Mouse (Mus musculus) heart, embryonic 10.5 days (tissue): ENCODE results near the gene Gcnt1. TPM values are rescaled to one million over a fixed set of nuclear protein-coding genes. Genes with fewer than 3 reads are reported as not detected.

Experiments used
- DNase-seq: peaks from one replicate; pipeline ENCODE4 v3.0.0-alpha.2; 2017; ENCODE audit warnings: low spot score
- H3K27ac ChIP-seq: fragments of 300-500 bp; sonication (generic); 2 replicates; pipeline ENCODE4 v1.5.1; 2016; ENCODE audit warnings: mild to moderate bottlenecking
- H3K27me3 ChIP-seq: fragments of 300-500 bp; sonication (generic); 2 replicates; pipeline ENCODE4 v1.6.1; 2016; ENCODE audit warnings: mild to moderate bottlenecking; ENCODE audit not compliant: poor library complexity, insufficient read depth, severe bottlenecking
- H3K36me3 ChIP-seq: fragments of 300-500 bp; sonication (generic); 2 replicates; pipeline ENCODE4 v1.6.1; 2016; ENCODE audit warnings: mild to moderate bottlenecking, moderate library complexity
- H3K4me1 ChIP-seq: fragments of 300-500 bp; sonication (generic); 2 replicates; pipeline ENCODE4 v1.6.1; 2016; ENCODE audit warnings: mild to moderate bottlenecking
- H3K4me3 ChIP-seq: fragments of 300-500 bp; sonication (generic); 2 replicates; pipeline ENCODE4 v1.5.1; 2016; ENCODE audit warnings: mild to moderate bottlenecking, moderate library complexity
- H3K9me3 ChIP-seq: fragments of 300-500 bp; sonication (generic); 2 replicates; pipeline ENCODE4 v1.6.1; 2016; ENCODE audit warnings: mild to moderate bottlenecking, moderate library complexity
- WGBS: fragments of 180-500 bp; shearing (Covaris S2); methylation state at CpG from one replicate; pipeline ENCODE4 v1.1.7; 2016; 5-methylcytosine and 5-hydroxymethylcytosine counted together
- polyA plus RNA-seq: library from polyadenylated mRNA; unstranded; fragments of >200 nt; fragmentation: Nextera tagmentation; extraction: Ambion mirVana; gene quantifications from 2 replicates; pipeline ENCODE4 v1.2.1, GENCODE M21; 2016

Gene Gcnt1
- polyA plus RNA-seq, 1 experiment from 2014 or later: 7.7 TPM

DNA sequence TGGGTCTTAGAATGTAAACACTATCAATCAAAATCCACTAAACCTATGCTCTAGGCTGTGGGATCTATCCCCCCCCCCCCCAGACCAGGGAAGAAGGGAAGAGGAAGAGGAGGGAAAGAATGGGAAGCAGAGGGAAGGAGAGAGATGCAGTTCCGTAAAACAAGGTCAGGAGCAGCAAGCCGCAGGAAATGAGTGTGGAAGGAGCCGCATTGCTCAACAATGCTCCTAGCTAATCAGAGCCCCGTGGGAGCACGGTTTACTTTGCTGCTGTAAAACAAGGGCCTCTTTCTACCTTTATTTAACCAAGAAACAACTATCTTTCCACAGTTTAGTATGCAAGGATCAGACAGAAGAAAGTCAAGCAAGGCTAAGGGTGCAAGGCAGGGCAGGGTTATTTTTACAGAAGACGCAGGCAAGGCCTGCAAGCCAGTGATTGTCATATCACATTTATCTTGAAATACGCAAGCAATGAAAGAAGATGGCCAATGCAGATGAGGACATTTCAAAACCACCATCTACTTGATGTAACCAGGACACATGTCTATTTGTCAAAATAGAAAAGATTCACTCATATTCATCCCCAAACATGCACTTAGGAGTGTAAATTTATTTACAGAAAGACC lies 35.5 kb downstream of the Gcnt1 start:
- Histone ChIP-seq H3K36me3 (no peaks in the 10 kb centered on the region), H3K4me1 (peaks cover 26% of the 10 kb centered on the region; the same call in 1 of the 2 replicates), H3K4me3 (no peak overlapping the region), H3K27ac (peak overlapping the region; percentile 62; the same call in 1 of the 2 replicates), H3K9me3 (no peaks in the 10 kb centered on the region), H3K27me3 (no peaks in the 10 kb centered on the region)
- 58% methylated on average over 7 of the region's 7 CpGs for WGBS
- DNase-seq: no peak

DNA sequence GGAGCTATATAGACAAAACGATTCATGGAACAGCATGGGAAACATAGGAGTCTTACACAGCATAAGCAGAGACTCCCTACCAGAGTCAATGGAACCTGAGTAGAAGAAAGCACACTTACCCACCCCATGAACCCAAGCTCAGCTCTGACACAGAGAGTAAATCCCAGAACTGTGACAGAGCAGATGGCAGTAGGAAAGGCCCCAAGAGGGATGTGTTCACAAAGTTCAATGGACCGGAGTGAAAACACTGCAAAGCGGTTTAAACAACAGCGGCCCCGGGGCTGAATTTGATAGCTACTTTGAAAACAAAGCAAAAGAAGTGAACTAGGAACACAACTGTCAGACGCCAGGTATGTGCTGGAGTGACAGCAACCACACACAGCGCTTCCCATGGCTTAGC lies 36.0 kb downstream of the Gcnt1 start:
- no peaks in the 10 kb centered on the region for H3K27me3 ChIP-seq
- H3K27ac ChIP-seq: peak overlapping the region; percentile 62; the same call in 1 of the 2 replicates
- 73% methylated on average over 7 of the region's 7 CpGs for WGBS
- H3K36me3 ChIP-seq: no peaks in the 10 kb centered on the region
- peaks cover 26% of the 10 kb centered on the region; the same call in 1 of the 2 replicates for H3K4me1 ChIP-seq
- no peaks in the 10 kb centered on the region for H3K9me3 ChIP-seq
- DNase-seq: no peak
- H3K4me3 ChIP-seq: no peak overlapping the region

DNA sequence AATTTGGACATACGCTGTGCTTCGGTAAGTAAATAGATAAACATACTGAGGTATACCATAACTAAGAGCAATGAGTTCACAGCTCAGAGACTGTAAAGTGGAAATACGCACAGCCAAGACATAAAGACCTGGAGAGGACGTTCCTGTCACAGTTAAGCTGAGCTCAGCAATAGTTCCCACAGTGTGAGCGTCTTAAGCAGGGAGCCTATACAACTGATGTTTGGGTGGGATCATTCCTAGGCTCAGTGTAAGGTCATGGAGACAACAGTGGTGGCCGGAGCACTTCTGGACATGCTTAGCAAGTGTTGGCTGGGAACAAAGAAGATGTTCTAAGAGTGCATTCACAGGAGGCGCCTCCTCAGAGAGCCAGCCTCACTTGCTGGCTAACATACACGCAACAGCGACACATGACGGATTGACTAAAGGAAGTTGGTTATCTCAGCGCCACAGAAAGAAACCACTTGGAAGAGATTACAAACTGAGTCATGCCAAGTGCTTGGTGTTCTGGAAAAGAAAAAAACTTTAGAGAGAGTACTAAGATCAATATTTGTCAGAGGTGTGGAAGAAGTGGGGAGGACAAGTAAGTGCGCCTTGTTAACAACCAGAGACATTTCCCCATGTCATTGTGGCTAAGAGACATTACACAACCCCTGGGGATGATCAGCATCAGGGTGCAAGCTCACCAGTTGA lies 37.9 kb downstream of the Gcnt1 start:
- H3K9me3 ChIP-seq: no peaks in the 10 kb centered on the region
- H3K36me3 ChIP-seq: 0 out of 2 replicates have a peak, but pooled peaks cover 2% of the 10 kb centered on the region
- DNase-seq: peak; percentile 86
- WGBS: 55% methylated on average over 12 of the region's 12 CpGs
- H3K27me3 ChIP-seq: no peaks in the 10 kb centered on the region
- peaks cover 26% of the 10 kb centered on the region; the same call in 1 of the 2 replicates for H3K4me1 ChIP-seq
- H3K27ac ChIP-seq: peak overlapping the region; percentile 59; the same call in 1 of the 2 replicates
- H3K4me3 ChIP-seq: no peak overlapping the region

DNA sequence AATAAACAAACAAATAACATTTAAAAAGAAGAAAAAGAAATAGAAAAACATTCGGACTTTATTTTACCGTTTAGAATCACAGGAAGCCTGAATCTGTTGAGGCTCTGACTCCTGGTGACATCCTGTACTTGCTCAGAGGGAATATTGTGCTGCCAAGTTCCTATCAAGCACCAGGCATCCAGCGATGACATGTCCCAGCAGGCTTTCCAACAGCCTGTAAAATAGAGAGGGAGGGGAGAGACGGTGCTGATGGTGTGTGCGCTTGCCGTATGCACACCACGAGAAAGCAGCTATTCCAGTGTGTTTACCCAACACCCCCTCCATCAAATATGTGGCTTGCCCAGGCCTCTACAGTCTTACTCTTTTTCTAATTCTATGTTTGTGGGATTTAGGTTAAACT lies 39.6 kb downstream of the Gcnt1 start:
- Histone ChIP-seq H3K4me1 (peaks cover 26% of the 10 kb centered on the region; the same call in 1 of the 2 replicates), H3K9me3 (no peaks in the 10 kb centered on the region), H3K27ac (no peak overlapping the region), H3K27me3 (no peaks in the 10 kb centered on the region), H3K36me3 (0 out of 2 replicates have a peak, but pooled peaks cover 4% of the 10 kb centered on the region), H3K4me3 (no peak overlapping the region)
- 44% methylated on average over 7 of the region's 7 CpGs for WGBS
- DNase-seq: no peak

DNA sequence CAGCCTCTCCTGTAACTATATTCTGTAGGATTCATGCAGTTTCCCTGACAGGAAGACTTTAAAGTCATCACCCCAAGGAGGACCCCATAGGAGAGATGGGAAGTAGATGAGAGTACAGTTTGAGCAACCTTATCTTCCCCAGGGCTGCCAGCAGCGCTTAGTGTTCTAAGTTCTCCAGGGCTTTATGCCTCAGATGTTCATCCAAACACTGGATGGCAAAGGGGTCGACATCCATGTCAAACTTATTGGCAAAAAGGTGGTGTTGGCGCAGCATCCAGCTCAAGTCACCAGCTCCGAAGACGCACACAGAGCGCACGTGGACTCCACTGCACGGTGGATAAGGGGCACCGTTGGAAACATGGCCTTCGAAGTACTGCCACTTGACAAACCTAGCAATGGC lies 43.7 kb downstream of the Gcnt1 start:
- no peaks in the 10 kb centered on the region for H3K27me3 ChIP-seq
- peaks cover 6% of the 10 kb centered on the region; the same call in 1 of the 2 replicates for H3K4me1 ChIP-seq
- H3K36me3 ChIP-seq: 0 out of 2 replicates have a peak, but pooled peaks cover 4% of the 10 kb centered on the region
- 96% methylated on average over 10 of the region's 10 CpGs for WGBS
- H3K9me3 ChIP-seq: no peaks in the 10 kb centered on the region
- no peak for DNase-seq
- no peak overlapping the region for H3K4me3 ChIP-seq
- no peak overlapping the region for H3K27ac ChIP-seq

DNA sequence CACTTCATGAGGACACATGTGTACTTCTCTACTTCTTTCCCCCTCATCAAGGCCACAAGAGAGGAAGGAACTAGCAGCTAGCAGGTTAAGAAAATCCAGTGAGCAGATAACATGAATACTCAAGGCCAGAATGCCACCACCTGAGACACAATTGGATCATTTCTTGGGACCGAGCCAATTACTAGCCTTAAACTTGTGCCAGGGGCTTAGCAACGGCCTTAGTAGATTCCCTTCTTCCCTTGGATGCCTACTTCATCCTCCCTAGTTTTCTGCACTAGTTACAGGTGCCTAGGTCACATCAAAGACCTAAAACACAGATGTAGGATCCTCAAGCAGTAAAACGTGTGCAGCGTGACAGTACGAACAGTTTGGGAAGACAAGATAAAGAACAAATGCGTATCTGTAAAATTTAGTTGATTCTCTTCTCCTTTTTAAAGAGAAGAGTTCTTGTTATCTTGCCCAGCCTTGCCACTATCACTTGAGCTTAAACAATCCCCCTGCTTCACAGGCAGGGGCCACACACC lies 44.7 kb downstream of the Gcnt1 start:
- no peak overlapping the region for H3K4me3 ChIP-seq
- WGBS: 74% methylated on average over 6 of the region's 6 CpGs
- H3K27me3 ChIP-seq: no peaks in the 10 kb centered on the region
- no peak for DNase-seq
- H3K9me3 ChIP-seq: no peaks in the 10 kb centered on the region
- peak overlapping the region; percentile 7; the same call in 1 of the 2 replicates for H3K27ac ChIP-seq
- H3K36me3 ChIP-seq: 0 out of 2 replicates have a peak, but pooled peaks cover 4% of the 10 kb centered on the region
- H3K4me1 ChIP-seq: peaks cover 13% of the 10 kb centered on the region

DNA sequence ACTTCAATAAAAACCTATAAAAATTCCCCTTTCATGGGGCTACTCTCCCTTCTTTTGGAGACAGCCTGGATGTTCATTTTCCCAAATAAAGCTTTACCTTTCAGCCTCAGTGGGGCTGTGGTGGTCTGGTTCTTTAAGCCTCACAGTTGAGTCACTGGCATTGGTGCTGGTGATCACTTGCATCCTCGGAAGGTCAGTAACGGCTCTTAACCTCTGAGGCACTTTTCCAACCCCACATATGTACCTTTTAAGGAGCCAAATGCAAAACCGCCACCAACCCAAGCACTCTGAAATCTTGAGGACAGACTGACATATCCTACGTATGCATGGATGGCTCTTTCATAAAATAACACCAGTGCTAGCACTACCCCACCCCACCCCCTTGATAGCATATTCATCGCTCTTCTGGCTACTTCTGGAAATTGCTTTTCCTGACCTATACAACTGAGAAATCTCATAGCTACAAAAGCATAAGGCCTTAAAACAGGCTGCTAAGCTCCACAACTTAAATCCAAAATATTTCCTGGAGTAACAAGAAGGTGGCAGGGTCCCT lies 48.9 kb downstream of the Gcnt1 start:
- no peak for DNase-seq
- no peaks in the 10 kb centered on the region for H3K9me3 ChIP-seq
- H3K4me3 ChIP-seq: no peak overlapping the region
- 55% methylated on average over 5 of the region's 5 CpGs for WGBS
- H3K27me3 ChIP-seq: no peaks in the 10 kb centered on the region
- H3K36me3 ChIP-seq: no peaks in the 10 kb centered on the region
- peak overlapping the region; percentile 64; the same call in 1 of the 2 replicates for H3K27ac ChIP-seq
- peaks cover 7% of the 10 kb centered on the region; the same call in 1 of the 2 replicates for H3K4me1 ChIP-seq

DNA sequence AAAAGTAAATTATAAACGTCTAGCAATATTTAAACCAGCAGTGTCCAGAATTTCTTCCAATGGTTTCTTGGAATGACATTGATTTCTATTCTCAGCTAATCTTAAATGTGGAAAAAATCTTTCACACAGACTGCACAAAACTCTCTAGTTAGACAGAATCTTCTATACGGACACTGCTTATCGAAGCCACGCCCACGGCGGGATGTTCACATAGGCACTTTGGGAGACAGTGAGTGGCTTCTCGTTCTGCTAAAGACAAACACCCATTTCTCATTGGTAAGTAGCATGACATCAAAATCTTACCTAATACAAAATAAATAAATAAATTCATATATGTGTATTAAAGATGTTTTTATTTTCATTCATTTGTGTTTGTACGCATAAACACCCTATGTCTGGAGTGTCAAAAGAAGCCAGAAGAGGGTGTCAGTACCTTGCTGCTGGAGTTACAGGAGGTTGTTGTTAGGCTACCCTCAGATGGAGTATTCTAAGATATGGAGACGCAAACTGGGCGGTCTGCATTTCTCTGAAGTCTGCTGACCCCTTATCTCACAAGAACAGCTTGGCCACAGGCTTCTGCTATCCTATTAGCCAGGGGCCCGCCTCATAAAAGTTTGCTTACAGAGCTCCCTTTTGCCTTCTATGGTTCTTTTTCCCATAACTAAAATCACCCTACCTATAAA lies 49.5 kb downstream of the Gcnt1 start:
- Histone ChIP-seq H3K27ac (no peak overlapping the region), H3K4me3 (no peak overlapping the region), H3K4me1 (peaks cover 7% of the 10 kb centered on the region; the same call in 1 of the 2 replicates), H3K27me3 (no peaks in the 10 kb centered on the region), H3K9me3 (no peaks in the 10 kb centered on the region), H3K36me3 (no peaks in the 10 kb centered on the region)
- DNase-seq: peak; percentile 90
- 63% methylated on average over 11 of the region's 11 CpGs for WGBS

DNA sequence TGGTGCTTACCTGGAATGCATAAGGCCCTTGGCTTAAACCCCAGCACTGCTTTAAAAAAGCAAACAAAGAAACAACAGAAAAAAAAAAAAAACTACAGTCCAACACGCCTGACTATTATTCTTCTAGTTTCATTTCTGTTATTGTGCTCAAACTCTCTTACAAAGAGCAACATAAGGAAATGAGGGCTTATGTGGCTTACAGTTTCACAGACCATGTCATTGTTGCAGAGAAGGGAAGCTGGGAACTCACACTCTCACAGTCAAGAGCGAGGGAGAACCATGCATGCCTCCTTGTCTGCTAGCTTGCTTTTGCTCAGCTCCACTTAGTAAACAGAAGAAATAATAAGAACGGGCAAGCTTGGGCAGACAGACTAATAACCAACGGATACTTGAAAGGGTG lies 52.9 kb downstream of the Gcnt1 start:
- H3K27me3 ChIP-seq: no peaks in the 10 kb centered on the region

DNA sequence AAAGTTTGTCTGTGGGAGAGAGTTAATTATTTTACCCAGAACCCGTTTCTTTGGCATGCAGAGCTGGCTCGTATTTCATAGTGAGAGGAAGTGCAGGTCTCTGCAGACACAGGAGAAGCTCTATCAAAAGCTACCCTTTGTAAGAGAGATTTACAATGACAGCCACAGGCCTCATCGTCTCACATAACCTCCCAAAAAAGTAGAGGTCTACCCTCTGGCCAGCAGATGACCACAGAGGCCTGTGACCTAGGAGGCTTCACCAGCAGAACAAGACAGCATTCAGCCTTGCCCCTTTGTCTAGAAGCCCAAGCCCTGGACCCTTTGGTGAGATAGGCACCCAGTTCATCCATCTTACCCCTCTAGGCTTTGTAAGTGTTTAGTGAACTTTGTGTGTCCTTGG lies 53.9 kb downstream of the Gcnt1 start:
- Histone ChIP-seq H3K4me1 (peaks cover 5% of the 10 kb centered on the region; the same call in 1 of the 2 replicates), H3K9me3 (no peaks in the 10 kb centered on the region), H3K36me3 (no peaks in the 10 kb centered on the region), H3K27me3 (no peaks in the 10 kb centered on the region), H3K27ac (no peak overlapping the region), H3K4me3 (no peak overlapping the region)
- DNase-seq: no peak
- WGBS: 41% methylated on average over 3 of the region's 3 CpGs

More for the DNA sequence above, 52.9 kb downstream of the Gcnt1 start:
- no peaks in the 10 kb centered on the region for H3K36me3 ChIP-seq
- 85% methylated on average over 4 of the region's 4 CpGs for WGBS
- peaks cover 7% of the 10 kb centered on the region; the same call in 1 of the 2 replicates for H3K4me1 ChIP-seq
- no peaks in the 10 kb centered on the region for H3K9me3 ChIP-seq
- H3K27ac ChIP-seq: no peak overlapping the region
- H3K4me3 ChIP-seq: no peak overlapping the region
- DNase-seq: no peak

DNA sequence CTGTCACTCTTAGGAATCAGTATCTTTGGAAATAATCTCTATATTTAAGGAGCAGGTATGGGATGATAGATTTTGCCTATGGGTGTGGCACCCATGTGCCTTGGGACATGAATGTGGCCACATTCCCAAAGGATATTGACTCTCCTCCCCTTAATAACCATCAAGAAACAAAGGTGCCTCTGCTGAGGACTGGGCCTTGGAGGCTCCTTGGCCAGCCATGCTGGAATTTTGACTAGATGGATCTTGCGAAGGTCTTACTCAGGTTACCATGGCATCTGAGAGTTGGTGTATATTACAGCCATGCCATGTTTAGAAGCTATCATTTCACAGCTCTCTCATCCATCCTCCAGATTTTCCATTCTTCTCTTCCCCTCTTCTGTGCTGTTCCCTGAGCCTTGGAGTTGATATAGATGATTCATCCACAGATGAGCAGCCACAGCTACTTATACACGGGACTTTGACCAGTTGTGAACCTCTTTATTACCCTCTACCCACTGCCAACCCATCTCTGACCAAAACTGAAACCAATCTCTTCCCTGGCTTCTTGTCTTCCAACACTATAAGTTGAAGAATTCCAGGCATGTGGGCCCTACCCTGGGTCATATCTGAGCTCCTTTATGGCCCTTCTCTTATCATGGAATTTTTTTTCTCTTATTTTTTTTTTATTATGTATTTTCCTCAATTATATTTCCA lies 56.2 kb downstream of the Gcnt1 start:
- Histone ChIP-seq H3K4me3 (no peak overlapping the region), H3K27me3 (no peaks in the 10 kb centered on the region), H3K27ac (no peak overlapping the region), H3K9me3 (no peaks in the 10 kb centered on the region), H3K36me3 (no peaks in the 10 kb centered on the region), H3K4me1 (no peaks in the 10 kb centered on the region)
- 90% methylated on average over 2 of the region's 2 CpGs for WGBS
- DNase-seq: no peak

DNA sequence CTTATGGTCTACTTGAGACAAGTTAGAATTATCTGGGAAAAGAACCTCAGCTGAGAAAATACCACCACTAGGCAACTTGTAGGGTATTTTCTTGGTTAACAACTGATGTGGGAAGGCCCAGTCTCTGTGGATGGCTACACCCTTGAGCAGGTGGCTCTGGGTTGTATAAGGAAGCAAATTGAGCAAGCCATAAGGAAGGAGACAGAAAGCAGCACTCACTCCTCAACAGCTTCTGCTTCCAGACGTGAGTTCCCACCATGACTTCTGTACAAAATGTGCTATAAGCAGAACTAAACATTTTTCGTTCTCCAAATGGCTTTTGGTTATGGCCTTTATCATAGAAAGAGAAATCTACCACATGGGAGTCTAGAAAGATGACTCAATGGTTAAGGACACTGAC lies 58.2 kb downstream of the Gcnt1 start:
- Histone ChIP-seq H3K4me3 (no peak overlapping the region), H3K27ac (no peak overlapping the region), H3K9me3 (no peaks in the 10 kb centered on the region), H3K4me1 (no peaks in the 10 kb centered on the region), H3K27me3 (no peaks in the 10 kb centered on the region), H3K36me3 (no peaks in the 10 kb centered on the region)
- DNase-seq: no peak
- 81% methylated on average over 2 of the region's 2 CpGs for WGBS
